ENCODE assay signal across 8 mouse cellular contexts in the genomic region with DNA sequence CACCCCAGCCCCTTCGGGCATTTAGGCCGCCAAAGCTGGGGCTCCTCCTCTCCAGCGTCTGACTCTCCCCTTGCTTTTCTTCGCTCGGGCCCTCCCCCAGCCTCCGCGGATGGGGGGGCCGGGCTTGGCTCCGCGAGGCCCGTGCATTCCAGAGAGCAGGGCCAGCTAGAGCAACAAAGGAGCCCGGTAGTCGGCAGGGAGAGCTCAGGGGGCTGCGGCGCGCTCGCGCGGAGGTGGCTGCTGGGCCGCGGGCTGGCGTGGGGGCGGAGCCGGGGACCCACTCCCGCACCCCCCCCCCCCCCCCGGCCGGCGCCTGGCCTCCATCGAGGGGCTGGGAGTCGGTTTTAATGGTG. TPM values are rescaled to one million over a fixed set of nuclear protein-coding genes. Genes with fewer than 3 reads are reported as not detected.
DNase-seq lines count a peak whose midpoint lies in the region; ATAC-seq and TF ChIP-seq lines count a peak whose summit lies in the region.

Smo (plus strand) TSS at position 168 of the 353 bp plus-strand sequence.

- no peak for TF ChIP-seq CTCF in left cerebral cortex, adult 2 months (IDR thresholded peaks at IDR 0.05)

- peak; percentile 63 for ATAC-seq in granulocyte monocyte progenitor cell, adult 5-6 weeks (replicated peaks; ENCODE audit: poor library complexity, severe bottlenecking)
- ATAC-seq in intestine, embryonic 16.5 days, result peak; percentile 94
- ATAC-seq in limb, embryonic 14.5 days (ENCODE audit: low FRiP score, low read depth), result peak; percentile 96
- peak; percentile 95 for ATAC-seq in midbrain, embryonic 15.5 days (replicated peaks)

- peak within 1 kb of the TSS; percentile 65 for H3K4me3 ChIP-seq in left cerebral cortex, adult 2 months
- peak within 1 kb of the TSS; percentile 92 for H3K4me3 ChIP-seq in intestine, embryonic 16.5 days (ENCODE audit: low read length)
- peak within 1 kb of the TSS; percentile 91 for H3K4me3 ChIP-seq in limb, embryonic 14.5 days (replicated peaks; ENCODE audit: low read length)
- peak within 1 kb of the TSS; percentile 68 for H3K4me3 ChIP-seq in midbrain, embryonic 15.5 days

- intact Hi-C loops in left cerebral cortex, adult 2 months (cut with DNase I), result no loop called here

- H3K4me1 ChIP-seq in intestine, embryonic 16.5 days (ENCODE audit: control insufficient read depth, insufficient read depth, low read length), result peaks cover 13% of the 10 kb centered on the region
- peaks cover 19% of the 10 kb centered on the region for H3K4me1 ChIP-seq in limb, embryonic 14.5 days (ENCODE audit: control insufficient read depth, insufficient read depth, low read length)
- H3K4me1 ChIP-seq in midbrain, embryonic 15.5 days, result peaks cover 8% of the 10 kb centered on the region; the same call in 1 of the 2 replicates

- under 1% methylated on average over 27 of the region's 30 CpGs for WGBS in intestine, embryonic 16.5 days
- WGBS in limb, embryonic 14.5 days, result 0% methylated on average over 18 of the region's 30 CpGs
- 1% methylated on average over 25 of the region's 30 CpGs for WGBS in midbrain, embryonic 15.5 days

- no peaks in the 10 kb centered on the region for H3K9me3 ChIP-seq in intestine, embryonic 16.5 days (ENCODE audit: control insufficient read depth, low read length)
- H3K9me3 ChIP-seq in limb, embryonic 14.5 days (ENCODE audit: control insufficient read depth, low read length), result no peaks in the 10 kb centered on the region
- no peaks in the 10 kb centered on the region for H3K9me3 ChIP-seq in midbrain, embryonic 15.5 days

- peak; percentile 38 to 52 for DNase-seq in left cerebral cortex, adult 2 months (ENCODE audit: extremely low spot score in 1 of 2, low spot score in 2 of 2)
- DNase-seq in left cerebral cortex, adult 9 months (ENCODE audit: low spot score in 2 of 2), result no peak
- DNase-seq in embryo, embryonic 11 days, result peak; percentile 94
- DNase-seq in limb, embryonic 14.5 days (ENCODE audit: low spot score), result peak; percentile 93
- DNase-seq in thymus, postnatal 10 days (ENCODE audit: low spot score in 2 of 2), result peak; percentile 73 to 80

- H3K36me3 ChIP-seq in intestine, embryonic 16.5 days (ENCODE audit: control insufficient read depth, insufficient read depth, low read length), result no peaks in the 10 kb centered on the region
- H3K36me3 ChIP-seq in limb, embryonic 14.5 days (ENCODE audit: control insufficient read depth, insufficient read depth, low read length), result peaks cover 10% of the 10 kb centered on the region
- H3K36me3 ChIP-seq in midbrain, embryonic 15.5 days (replicated peaks), result no peaks in the 10 kb centered on the region

- H3K9ac ChIP-seq in intestine, embryonic 16.5 days (ENCODE audit: low read depth, low read length), result peak within 1 kb of the TSS; percentile 98
- H3K9ac ChIP-seq in limb, embryonic 14.5 days (ENCODE audit: low read depth, low read length, severe bottlenecking), result peak within 1 kb of the TSS; percentile 99
- peak within 1 kb of the TSS; percentile 77 for H3K9ac ChIP-seq in midbrain, embryonic 15.5 days

- peak within 1 kb of the TSS; percentile 53 for H3K27ac ChIP-seq in left cerebral cortex, adult 2 months
- H3K27ac ChIP-seq in intestine, embryonic 16.5 days (ENCODE audit: low read length), result peak within 1 kb of the TSS; percentile 97
- peak within 1 kb of the TSS; percentile 100 for H3K27ac ChIP-seq in limb, embryonic 14.5 days (replicated peaks; ENCODE audit: low read depth, low read length)
- H3K27ac ChIP-seq in midbrain, embryonic 15.5 days, result peak within 1 kb of the TSS; percentile 74

- H3K4me2 ChIP-seq in intestine, embryonic 16.5 days (ENCODE audit: low read depth, low read length), result peak within 1 kb of the TSS; percentile 70
- peak within 1 kb of the TSS; percentile 89 for H3K4me2 ChIP-seq in limb, embryonic 14.5 days (replicated peaks; ENCODE audit: low read depth, low read length, severe bottlenecking)
- peak within 1 kb of the TSS; percentile 77 for H3K4me2 ChIP-seq in midbrain, embryonic 15.5 days

- H3K27me3 ChIP-seq in intestine, embryonic 16.5 days (replicated peaks; ENCODE audit: control insufficient read depth, insufficient read depth, low read length), result no peaks in the 10 kb centered on the region
- H3K27me3 ChIP-seq in limb, embryonic 14.5 days (ENCODE audit: control insufficient read depth, insufficient read depth, low read length), result no peaks in the 10 kb centered on the region
- no peaks in the 10 kb centered on the region for H3K27me3 ChIP-seq in midbrain, embryonic 15.5 days (replicated peaks)

- peak; percentile 77; the same call in 1 of the 2 replicates for TF ChIP-seq POLR2A in limb, embryonic 14.5 days (IDR thresholded peaks at IDR 0.05; ENCODE audit: borderline replicate concordance, extremely low read depth, insufficient read depth, insufficient read length)

RNA-seq across cellular contexts. Expression of gene Smo, which starts in this region (rescaled TPM):
- total RNA-seq in left cerebral cortex, adult 2 months (2021), result 1 to 10 TPM; 9.0 to 9.2 TPM
- total RNA-seq in granulocyte monocyte progenitor cell, adult 5-6 weeks (2014; fragmentation: Nextera tagmentation), result 23.2 and 34.3 TPM in 2 replicates
- 16.2 and 18.6 TPM in 2 replicates for total RNA-seq in granulocyte monocyte progenitor cell, adult 5-6 weeks (2017)
- polyA plus RNA-seq in intestine, embryonic 16.5 days (2015; fragmentation: Nextera tagmentation; extraction: Ambion mirVana), result 18.8 and 18.9 TPM in 2 replicates
- 104 and 134 TPM in 2 replicates for polyA plus RNA-seq in limb, embryonic 14.5 days (2012; rRNA removed)
- 58.1 and 68.4 TPM in 2 replicates for polyA plus RNA-seq in limb, embryonic 14.5 days (2014; fragmentation: Nextera tagmentation; extraction: Ambion mirVana)
- 12.3 and 14.2 TPM in 2 replicates for polyA plus RNA-seq in midbrain, embryonic 15.5 days (2015; fragmentation: Nextera tagmentation; extraction: Ambion mirVana)

Comparison
In these comparisons a context has a peak if more than half of its experiments do, and no peak if none do; other contexts are left out.
1. DNase-seq: peak in left cerebral cortex, adult 2 months (2 of 2), embryo, embryonic 11 days (single experiment), limb, embryonic 14.5 days (single experiment) and thymus, postnatal 10 days (2 of 2); none in left cerebral cortex, adult 9 months (0 of 2).
2. Peak in every context shown above with its lines, with median percentiles within 50 percentile points of each other: H3K27ac ChIP-seq, H3K4me3 ChIP-seq, ATAC-seq, H3K4me2 ChIP-seq and H3K9ac ChIP-seq.